Comparison of ENCODE assay signal across 8 mouse cellular contexts in the genomic region with DNA sequence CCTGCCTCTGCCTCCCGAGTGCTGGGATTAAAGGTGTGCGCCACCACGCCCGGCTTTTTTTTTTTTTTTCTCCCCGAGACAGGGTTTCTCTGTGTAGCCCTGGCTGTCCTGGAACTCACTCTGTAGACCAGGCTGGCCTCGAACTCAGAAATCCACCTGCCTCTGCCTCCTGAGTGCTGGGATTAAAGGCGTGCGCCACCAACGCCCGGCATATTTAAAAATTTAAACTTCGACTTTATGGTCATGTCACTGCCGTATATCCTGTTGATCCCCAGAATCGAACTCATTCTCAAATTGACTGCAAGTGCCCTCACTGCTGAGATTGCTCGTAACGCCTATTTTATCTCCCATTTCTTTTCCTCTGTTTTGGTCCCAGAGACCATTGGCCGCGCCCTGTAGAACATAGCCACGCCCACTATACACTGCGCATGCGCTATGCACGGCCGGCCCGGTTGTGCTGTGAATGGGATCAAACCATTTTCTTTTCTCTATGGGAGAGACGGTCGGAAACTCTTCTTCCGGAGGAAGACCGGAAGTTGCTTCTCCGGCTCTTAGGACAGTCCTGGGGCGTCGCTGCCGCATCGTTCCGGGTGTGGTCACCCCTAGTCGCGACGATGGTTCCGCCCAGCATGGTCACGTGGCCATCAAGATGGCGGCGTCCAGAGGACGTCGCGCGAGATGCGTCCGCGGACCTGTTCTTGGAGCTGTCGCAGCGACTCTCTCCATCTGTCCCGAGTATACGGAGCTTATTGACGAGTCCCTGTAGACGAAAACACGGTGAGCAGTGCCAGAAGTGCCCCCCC. TPM values are rescaled to one million over a fixed set of nuclear protein-coding genes. Genes with fewer than 3 reads are reported as not detected.
A peak's percentile ranks its signal among the peaks of the same experiment; 100 is the strongest.
DNase-seq lines count a peak whose midpoint lies in the region; ATAC-seq lines count a peak whose summit lies in the region.

A gene (plus strand): TSS at position 627 of the 803 bp plus-strand sequence.
A gene (plus strand): TSS at position 665 of the 803 bp plus-strand sequence.

- H3K27me3 ChIP-seq in hindbrain, embryonic 16.5 days (replicated peaks; ENCODE audit: control insufficient read depth, insufficient read depth, low read length): no peaks in the 10 kb centered on the region

- H3K36me3 ChIP-seq in hindbrain, embryonic 16.5 days (ENCODE audit: control insufficient read depth, insufficient read depth, low read length): peaks cover 26% of the 10 kb centered on the region
- H3K36me3 ChIP-seq in macrophage (ENCODE audit: inconsistent target): peaks cover 22% of the 10 kb centered on the region; the same call in 1 of the 2 replicates

- H3K9me3 ChIP-seq in hindbrain, embryonic 16.5 days (ENCODE audit: control insufficient read depth, low read length): no peaks in the 10 kb centered on the region

- H3K4me3 ChIP-seq in hindbrain, embryonic 16.5 days (ENCODE audit: low read length): peak within 1 kb of the TSS; percentile 92
- peak within 1 kb of the TSS; percentile 100 for H3K4me3 ChIP-seq in macrophage (ENCODE audit: inconsistent target)

- H3K27ac ChIP-seq in hindbrain, embryonic 16.5 days (ENCODE audit: low read depth, low read length): peak within 1 kb of the TSS; percentile 84
- H3K27ac ChIP-seq in macrophage: peak within 1 kb of the TSS; percentile 89

- ATAC-seq in hindbrain, embryonic 16.5 days: peak; percentile 94

- H3K9ac ChIP-seq in hindbrain, embryonic 16.5 days (ENCODE audit: low read depth, low read length): peak within 1 kb of the TSS; percentile 80

- H3K4me2 ChIP-seq in hindbrain, embryonic 16.5 days (ENCODE audit: low read length): peak within 1 kb of the TSS; percentile 95

- H3K4me1 ChIP-seq in hindbrain, embryonic 16.5 days (ENCODE audit: control insufficient read depth, insufficient read depth, low read depth, low read length): peaks cover 15% of the 10 kb centered on the region

- 5% methylated on average over 51 of the region's 54 CpGs for WGBS in hindbrain, embryonic 16.5 days
- 5% methylated on average over 48 of the region's 54 CpGs for WGBS in macrophage (ENCODE audit: missing documents)

- peak; percentile 96 for DNase-seq in WW6 (ENCODE audit: low read depth, low spot score)
- peak; percentile 98 to 99 for DNase-seq in cerebellum, postnatal 4 days (ENCODE audit: low spot score in 2 of 2)
- DNase-seq in gastrocnemius, adult 18-20 months (ENCODE audit: low spot score): peak; percentile 99
- peak; percentile 98 to 99 for DNase-seq in left cerebral cortex, adult 18-20 months (ENCODE audit: low spot score in 2 of 2)
- peak; percentile 98 for DNase-seq in right cerebral cortex, adult 18-20 months
- peak; percentile 98 for DNase-seq in urinary bladder, postnatal 10 days (ENCODE audit: low spot score)

- H3K79me2 ChIP-seq in macrophage (ENCODE audit: inconsistent target): peaks cover 32% of the 10 kb centered on the region

RNA-seq across cellular contexts. Expression of the first gene that starts in this region (rescaled TPM):
- 10 to 100 TPM; 41.1 to 44.1 TPM for total RNA-seq in gastrocnemius, adult 18-20 months (2021)
- polyA plus RNA-seq in hindbrain, embryonic 16.5 days (2015; fragmentation: Nextera tagmentation; extraction: Ambion mirVana): 99.8 and 108 TPM in 2 replicates
- 10 to 100 TPM; 87.4 to 97.6 TPM for total RNA-seq in left cerebral cortex, adult 18-20 months (2021)
- 10 to 100 TPM in 20 of 26 experiments, 1 to 10 TPM in 6; 5.0 to 26.5 (median 14.1) TPM for total RNA-seq in macrophage (2018; cell fraction: chromatin; rRNA removed)
- 10 to 100 TPM; 21.6 to 41.1 (median 29.6) TPM for total RNA-seq in macrophage (2018; cell fraction: cytosol; rRNA removed)
- 10 to 100 TPM in 24 of 26 experiments, 1 to 10 TPM in 2; 9.0 to 30.8 (median 16.6) TPM for total RNA-seq in macrophage (2018; cell fraction: nucleus; rRNA removed)
- polyA plus RNA-seq in macrophage (2018): 21.0 to 48.1 TPM (median 32.0 TPM) in 3 replicates

RNA-seq across cellular contexts. Expression of the second gene that starts in this region (rescaled TPM):
- total RNA-seq in gastrocnemius, adult 18-20 months (2021): under 1 TPM; 0.57 to 0.97 TPM
- polyA plus RNA-seq in hindbrain, embryonic 16.5 days (2015; fragmentation: Nextera tagmentation; extraction: Ambion mirVana): 7.9 and 9.4 TPM in 2 replicates
- total RNA-seq in left cerebral cortex, adult 18-20 months (2021): 1 to 10 TPM; 3.1 to 3.8 TPM
- total RNA-seq in macrophage (2018; cell fraction: chromatin; rRNA removed): 1 to 10 TPM in 22 of 26 experiments, under 1 TPM in 3, not detected in 1; 0.38 to 4.3 (median 2.4) TPM
- 1 to 10 TPM in 1 of 26 experiments, under 1 TPM in 25; 0.15 to 1.2 (median 0.53) TPM for total RNA-seq in macrophage (2018; cell fraction: cytosol; rRNA removed)
- total RNA-seq in macrophage (2018; cell fraction: nucleus; rRNA removed): 1 to 10 TPM in 25 of 26 experiments, under 1 TPM in 1; 0.81 to 7.0 (median 2.7) TPM
- polyA plus RNA-seq in macrophage (2018): 0.07 to 1.0 TPM (median 0.46 TPM) in 3 replicates

Comparison
In these comparisons a context has a peak if more than half of its experiments do, and no peak if none do; other contexts are left out.
1. Peak in every context shown above with its lines: DNase-seq, ATAC-seq, H3K4me3 ChIP-seq and H3K27ac ChIP-seq.